Mouse (Mus musculus): ENCODE measurements around the gene Rhno1.

Rhno1 gene

DNA sequence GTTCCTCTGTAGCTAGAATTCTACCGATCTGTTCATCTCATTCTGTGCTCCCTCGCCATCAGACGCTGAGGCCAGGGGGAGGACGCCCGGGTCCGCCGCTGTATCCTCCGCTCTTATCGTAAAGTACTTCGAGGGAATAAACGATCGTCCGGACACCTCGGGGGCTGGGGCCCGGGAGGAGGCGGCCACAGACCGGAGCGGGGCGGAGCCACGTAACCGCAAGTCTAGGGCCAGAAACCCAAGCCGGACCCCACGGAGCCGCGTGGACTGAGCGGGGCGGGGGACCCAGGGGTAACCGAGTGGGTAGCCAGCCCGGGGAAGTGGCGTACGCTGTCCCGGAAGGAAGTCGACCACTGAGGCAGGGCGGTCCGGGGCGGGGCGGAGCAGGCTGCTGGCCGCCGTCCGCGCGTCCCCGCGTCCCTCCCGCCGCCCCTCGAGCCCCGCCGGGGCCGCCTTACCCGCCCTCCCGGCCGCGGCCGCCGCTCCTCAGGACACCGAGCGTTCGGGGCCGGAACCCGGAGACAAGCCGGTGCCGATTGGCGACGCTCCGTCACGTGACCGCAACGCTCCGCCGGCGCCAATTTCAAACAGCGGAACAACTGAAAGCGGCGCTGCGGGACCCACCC lies at the start of gene Rhno1, which contains the start of gene Foxm1:
Gene Rhno1 (minus strand): TSS at position 531 of the 626 bp plus-strand sequence.
Gene Foxm1 (plus strand): TSS at position 587 of the 626 bp plus-strand sequence.
- in situ Hi-C loops (cut with MseI, MboI), result no loop called here

DNA sequence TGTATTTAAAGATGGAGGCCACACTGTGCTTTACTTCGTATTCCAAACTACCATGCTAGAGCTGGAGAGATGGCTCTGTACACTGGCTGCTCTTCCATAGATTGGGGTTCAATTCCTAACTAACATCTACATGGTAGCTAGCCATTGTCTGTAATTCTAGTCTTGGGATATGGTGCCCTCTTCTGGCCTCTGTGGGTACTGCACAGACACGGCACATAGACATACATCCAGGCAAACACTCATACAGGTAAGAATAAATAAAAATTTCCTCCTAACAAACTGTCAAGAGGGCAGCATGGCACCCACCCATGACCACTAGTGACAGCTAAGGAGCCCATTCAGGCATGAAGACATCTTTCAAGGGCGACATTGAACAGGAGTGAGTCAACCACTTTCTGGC lies 48.4 kb upstream of the Rhno1 start:
- in situ Hi-C loops (cut with MseI, MboI), result no loop called here

DNA sequence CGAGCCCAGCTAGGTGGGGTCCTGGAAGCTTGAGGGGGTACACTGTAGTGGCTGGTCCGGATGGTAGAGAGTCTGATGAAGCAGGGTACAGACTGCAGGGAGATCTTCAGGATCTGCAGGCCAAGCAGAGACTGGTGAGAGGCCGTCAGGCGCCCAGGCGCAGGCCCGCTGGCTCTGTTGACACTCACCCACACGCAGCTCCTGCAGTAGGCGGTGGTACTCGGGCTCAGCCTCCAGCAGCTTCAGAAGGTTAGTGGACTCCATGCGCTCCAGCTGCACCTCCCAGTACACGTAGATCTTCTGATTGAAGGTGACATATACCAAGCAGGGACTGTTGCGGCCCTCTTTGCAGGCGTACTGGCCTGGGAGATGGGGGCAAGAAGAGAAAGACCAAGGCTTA lies 47.6 kb upstream of the Rhno1 start:
- in situ Hi-C loops (cut with MseI, MboI), result no loop called here

DNA sequence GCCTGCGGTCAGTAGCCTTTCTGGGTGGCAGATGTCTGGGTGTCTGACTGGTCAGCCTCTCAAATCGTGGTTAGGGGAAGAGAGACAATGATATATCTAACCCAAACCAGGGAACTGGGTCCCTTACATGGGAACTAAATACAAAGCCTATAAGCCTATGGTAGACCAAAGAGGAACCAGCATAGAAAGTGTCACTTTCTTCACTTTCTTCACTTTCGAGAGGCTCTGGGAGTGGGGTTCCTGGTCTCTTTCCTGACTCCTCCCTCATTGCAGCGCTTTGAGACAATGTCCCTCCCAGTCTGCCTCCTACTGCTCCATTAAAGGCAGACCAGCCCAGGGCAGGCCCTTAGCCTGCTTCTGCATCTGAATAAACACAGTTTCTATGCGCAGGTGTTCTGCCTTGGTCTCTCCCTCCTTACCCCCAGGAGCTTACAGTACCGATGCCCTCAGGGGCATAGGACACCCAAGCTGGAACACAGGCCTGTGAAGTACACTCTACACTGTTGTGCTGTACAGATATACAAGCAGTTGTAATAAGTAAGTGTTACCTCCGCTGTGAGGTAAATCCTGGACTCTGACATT lies 45.9 kb upstream of the Rhno1 start:
- in situ Hi-C loops (cut with MseI, MboI), result no loop called here

DNA sequence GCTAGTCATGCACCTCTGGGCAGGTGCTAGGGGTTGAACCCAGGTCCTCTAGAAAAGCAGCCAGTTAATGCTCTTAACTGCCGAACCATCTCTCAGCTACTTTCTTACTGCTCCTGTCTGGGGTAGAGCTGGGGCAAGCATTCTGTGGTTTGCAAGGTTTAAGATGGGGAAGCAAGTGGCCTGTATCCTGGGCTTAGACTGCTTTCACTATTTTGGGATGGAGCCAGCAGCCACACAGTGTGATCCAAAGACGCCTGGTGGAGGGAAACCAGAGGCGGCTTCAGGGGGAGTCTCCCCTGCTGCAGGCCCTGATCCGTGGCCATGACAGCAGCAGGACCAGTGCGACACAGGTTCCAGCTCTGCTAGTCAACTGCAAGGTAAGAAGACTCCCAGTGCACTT lies 42.0 kb upstream of the Rhno1 start:
- in situ Hi-C loops (cut with MseI, MboI), result no loop called here

DNA sequence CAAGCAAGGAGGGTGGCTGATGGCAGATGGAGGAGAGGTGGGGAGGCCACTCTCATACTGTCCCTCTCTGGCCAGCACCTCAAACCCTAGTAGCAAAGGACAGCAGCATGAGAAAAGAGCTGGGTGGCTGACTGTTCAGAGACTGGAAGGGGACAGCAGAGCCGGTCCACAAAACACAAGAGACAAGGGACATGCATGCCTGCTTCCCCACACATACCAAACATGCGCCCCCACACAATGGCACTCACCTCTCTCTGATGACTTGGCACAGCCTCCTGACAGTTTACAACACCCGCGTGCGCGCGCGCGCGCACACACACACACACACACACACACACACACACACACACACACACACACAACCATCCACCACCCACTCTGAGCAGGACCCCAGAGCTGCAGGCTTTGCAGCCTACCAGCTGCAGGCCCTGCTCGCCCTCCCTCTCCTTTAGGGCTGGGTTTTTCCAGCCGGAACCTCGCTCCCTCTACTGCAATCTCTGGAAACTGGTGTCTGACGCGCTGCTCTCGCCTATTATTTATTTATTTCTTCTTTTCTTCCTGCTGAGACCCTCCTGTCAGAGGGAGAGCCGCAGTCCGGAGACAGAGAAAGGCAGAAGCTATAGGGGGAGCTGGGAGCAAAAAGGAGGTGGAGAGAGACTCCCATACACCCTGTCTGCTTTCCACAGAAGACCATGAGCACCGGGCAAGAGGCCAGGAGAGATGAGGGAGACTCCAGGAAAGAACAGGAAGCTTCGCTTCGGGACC lies 36.9 kb upstream of the Rhno1 start:
- in situ Hi-C loops (cut with MseI, MboI), result no loop called here

DNA sequence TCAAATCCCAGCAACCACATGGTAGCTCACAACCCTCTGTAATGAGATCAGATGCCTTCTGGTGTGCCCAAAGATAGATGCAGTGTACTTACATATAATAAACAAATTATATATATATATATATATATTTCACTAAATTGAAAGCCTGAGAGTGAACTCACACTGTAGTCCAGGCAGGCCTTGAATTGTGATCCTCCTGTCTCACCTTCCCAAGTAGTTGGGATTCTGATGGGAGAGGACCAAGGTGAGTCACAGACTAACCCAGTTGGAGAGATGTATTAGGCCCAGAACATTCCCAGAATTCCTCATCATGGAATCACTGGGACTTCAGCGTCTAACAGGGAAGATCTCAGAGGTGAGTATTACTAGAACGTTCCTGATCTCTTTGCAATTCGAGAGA lies 36.3 kb upstream of the Rhno1 start, which contains the start of gene Nrip2:
Gene Nrip2 (plus strand): TSS at position 301 of the 400 bp plus-strand sequence.
- in situ Hi-C loops (cut with MseI, MboI), result no loop called here

DNA sequence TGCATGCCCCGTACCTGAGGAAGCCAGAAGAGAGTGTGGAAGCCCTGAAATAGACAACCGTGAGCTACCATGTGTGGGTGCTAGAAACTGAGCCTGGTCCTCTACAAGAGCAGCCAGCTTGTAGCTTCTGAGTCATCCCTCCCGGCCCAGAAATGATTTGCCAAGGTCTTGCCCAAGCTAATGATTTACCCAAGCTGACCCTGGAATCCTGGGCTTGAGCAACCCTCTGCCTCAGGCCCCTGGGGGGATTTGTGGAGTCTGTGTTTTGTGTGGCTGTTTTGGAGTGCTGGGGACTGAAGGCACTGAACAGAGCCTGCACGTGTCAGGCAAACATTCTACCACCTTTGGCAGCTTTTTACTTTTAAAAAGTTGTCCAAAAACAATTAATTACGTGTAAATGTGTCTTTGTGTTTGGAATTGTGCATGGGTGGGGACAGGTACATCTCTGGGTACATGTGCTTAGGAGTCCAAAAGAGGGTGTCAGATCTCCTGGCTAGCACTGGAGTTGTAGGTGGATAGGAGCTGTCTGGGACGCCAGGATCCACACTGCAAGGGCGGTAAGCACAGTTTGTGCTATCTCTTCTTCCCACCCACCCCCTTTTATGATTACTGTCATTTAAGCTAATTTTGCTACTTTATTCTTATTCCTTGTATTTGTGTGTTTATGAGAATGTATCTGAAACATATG lies 35.0 kb upstream of the Rhno1 start:
- in situ Hi-C loops (cut with MseI, MboI), result no loop called here

DNA sequence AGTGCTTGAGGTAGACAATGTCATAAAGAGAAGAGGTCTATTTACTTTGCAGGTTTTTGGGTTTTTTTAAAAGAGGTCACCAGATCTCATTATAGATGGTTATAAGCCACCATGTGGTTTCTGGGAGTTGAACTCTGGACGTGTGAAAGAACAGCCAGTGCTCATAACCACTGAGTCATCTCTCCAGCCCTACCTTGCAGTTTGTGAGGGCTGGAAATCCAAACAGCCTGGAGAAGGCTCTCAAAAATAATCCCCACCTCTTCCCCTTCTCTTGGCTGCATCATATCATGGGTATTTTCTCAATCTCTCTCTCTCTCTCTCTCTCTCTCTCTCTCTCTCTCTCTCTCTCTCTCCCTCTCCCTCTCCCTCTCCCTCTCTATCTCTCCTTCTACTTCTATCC lies 28.0 kb upstream of the Rhno1 start:
- in situ Hi-C loops (cut with MseI, MboI), result no loop called here

DNA sequence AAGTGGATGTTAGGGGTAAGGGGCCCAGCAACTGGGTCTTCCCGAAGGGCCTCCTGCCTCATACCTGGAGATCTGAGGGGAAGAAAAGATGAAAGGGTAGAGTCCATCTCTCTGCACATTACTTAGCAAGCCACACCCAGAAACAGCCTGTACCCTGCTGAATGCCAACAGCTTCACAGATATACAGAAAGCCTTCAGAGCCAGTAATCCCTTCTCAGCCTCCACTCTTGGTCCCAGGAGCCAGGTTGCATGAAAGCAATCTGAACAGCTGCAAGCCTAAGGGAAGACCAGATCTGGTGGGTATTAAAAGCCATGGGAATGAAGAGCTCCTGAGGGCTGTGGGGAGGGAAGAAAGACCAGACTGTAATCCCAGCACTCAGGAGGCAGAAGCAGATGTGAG lies 26.5 kb upstream of the Rhno1 start:
- in situ Hi-C loops (cut with MseI, MboI), result no loop called here

DNA sequence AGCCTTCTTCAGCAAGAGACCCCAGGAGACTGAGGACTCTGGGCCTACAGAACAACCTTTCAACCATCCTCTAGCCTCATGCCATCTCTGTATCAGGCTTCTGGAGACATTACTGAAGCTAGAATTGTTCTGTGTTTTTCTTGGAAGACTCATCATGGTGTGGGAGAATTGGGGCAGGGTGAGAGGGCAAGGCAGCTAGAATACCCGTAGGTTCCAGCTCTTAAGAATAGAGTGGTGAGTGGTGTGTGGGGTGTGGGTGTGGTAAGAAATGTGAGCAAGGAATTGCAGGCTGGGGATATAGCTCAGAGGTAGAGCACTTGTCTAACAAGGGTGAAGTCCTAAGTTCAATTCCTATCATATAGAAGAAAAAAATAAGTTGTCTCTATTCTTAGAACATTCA lies 22.3 kb upstream of the Rhno1 start:
- in situ Hi-C loops (cut with MseI, MboI), result no loop called here

DNA sequence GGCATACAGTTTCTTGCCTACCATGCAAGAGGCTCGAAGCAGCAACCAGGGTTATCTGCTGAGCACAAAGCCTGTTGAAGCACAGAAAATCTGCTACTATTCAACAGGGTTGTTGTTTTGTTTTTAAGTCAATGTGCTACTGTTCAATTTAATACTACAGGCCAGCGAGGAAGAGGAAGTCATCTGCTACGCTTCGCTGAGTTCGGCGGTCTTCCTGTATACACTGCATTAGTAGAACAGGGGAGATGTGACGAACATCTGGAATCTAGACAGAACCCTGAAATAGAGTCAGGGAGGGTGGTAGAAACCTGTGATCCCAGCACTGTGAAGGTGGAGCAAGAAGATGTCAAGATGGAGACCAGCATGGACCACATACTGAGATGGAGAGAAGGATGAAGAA lies 21.0 kb upstream of the Rhno1 start:
- in situ Hi-C loops (cut with MseI, MboI), result loop anchor here in 1 of 2 experiments (5.0 kb wide), 1 partner anchor 34 kb away; no protein-coding TSS in a partner anchor

DNA sequence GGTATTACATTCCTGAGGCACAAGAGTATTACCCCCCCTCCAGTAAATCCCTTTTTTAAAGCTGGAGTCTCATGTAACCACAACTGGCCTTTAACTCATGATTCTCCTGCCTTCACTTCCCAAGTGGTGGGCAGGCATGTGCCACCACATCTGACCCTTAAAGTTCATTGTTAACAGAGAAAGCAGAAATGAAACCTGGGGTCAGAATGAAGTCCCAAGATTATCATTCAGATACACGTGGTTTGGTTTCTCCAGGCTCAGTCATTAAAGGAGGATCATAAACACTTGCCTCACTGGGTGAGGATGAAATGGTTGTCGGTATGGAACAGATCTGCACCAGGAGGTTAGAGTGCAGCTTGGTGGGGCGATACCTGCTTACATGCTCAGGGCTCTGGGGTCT lies 18.5 kb upstream of the Rhno1 start:
- in situ Hi-C loops (cut with MseI, MboI), result loop anchor here in 1 of 2 experiments (5.0 kb wide), 1 partner anchor 36 kb away; no protein-coding TSS in a partner anchor

DNA sequence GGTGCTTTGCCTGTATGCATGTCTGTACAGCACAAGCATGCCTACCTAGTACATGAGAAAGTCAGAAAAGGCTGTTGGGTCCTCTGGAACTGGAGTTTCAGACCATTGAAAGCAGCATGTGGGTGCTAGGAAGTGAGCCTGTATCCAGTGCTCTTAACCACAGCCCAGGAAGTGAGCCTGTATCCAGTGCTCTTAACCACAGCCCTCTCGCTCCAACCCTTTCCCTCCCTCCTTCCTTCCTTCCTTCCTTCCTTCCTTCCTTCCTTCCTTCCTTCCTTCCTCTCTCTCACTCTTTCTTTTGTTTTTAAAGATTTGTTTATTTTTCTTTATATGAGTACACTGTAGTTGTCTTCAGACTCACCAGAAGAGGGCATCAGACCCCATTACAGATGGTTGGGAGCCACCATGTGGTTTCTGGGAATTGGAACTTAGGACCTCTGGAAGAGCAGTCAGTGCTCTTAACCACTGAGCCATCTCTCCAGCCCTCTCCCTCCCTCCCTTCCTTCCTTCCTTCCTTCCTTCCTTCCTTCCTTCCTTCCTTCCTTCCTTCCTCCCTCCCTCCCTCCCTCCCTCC lies 18.0 kb upstream of the Rhno1 start:
- in situ Hi-C loops (cut with MseI, MboI), result loop anchor here in 1 of 2 experiments (5.0 kb wide), 1 partner anchor 37 kb away; no protein-coding TSS in a partner anchor

DNA sequence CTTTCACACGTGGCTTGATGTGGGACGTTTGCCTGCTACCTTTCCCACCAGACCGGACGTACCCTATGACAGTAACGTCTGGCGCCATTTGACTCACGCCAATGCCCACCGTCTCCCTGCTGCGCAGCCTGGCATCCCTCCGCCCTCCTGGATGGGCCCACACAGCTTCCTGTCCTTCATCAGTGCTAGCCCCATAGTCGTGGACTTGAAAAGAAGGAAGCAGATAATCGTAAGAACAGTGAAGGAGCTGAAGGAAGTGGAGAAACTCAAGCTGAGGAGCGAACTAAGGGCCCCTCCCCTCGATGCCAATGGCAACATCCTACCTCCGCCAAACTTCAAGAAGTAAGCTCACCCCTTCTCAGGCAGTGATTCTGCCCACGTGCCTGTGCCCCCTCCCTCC lies 16.9 kb upstream of the Rhno1 start:
- in situ Hi-C loops (cut with MseI, MboI), result loop anchor here in 1 of 2 experiments (5.0 kb wide), 1 partner anchor 38 kb away; no protein-coding TSS in a partner anchor

DNA sequence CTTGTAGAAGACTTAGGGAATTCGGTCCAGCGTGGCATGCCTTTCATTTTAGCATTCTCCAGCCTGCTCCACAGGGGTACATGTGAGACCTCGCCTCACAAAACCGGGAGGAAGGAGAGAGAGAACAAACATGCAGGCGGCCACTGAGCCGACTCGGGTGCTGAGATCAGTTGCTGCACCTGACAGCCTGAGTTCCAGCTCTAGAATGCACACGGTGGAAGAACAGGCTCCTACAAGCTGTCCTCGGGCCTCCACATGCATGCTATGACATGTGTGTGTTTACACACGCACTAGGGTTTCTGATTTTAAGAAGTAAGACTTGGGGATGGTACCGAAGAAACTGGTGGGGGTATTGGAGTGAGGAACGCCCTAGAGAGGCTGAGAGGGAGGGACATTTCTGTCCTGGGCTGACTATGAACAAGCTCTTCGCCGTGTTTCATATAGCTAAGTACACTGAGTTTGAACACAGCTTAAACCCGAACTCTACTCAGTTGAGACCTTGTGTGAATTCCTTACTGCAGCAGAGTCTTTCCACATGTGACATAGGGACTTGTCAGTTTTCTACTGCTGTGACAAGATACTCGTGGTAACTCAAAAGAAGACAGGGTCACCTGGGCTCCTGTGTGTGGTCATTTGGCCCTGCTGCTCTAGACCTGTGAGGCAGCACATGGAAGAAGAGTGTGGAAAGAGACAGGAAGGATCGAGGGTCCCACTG lies 13.8 kb upstream of the Rhno1 start:
- in situ Hi-C loops (cut with MseI, MboI), result no loop called here

DNA sequence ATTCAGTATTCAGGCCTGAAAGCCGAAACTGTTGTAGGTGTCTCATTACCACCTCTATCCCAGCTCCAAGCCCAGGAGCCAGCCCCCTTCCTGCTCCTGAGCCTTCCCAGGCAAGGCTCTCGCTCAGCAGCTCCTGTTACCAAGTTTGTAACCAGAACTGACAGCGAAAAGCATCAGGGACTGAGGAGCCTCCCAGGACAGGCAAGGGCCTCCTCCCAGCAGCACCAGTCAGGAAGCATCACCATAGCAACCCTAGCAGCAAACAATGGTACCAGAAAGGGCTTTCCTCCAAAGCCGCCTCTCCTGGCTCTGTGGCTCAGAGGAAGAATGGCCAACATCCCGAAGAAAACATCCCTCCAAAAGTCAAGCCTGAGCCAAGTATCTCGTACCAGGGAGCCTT lies 12.5 kb upstream of the Rhno1 start, which contains the start of the genes Tex52 and Gm44596:
Gene Tex52 (plus strand): TSS at position 265 of the 400 bp plus-strand sequence.
Gene Gm44596 (plus strand): TSS at position 312 of the 400 bp plus-strand sequence.
- in situ Hi-C loops (cut with MseI, MboI), result no loop called here

DNA sequence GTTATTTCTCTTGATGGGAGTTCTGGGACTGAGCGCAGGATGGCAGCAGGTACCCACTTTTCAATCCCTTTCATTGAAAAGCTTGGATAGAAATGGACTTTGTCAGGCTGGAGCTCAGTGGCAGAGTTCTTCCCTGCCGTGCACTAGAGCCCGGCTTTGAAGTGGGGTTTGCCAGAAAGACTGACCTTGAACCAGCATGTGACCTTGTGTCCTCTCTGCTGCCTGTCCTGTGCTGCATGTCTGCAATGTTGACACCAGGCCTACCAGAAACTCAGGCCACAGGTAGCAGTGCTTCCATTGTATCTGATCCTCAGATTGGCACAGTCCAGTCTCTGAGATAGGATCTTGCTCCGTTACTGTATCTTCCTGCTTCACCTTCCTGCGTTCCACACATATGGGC lies 7.3 kb upstream of the Rhno1 start:
- in situ Hi-C loops (cut with MseI, MboI), result no loop called here

DNA sequence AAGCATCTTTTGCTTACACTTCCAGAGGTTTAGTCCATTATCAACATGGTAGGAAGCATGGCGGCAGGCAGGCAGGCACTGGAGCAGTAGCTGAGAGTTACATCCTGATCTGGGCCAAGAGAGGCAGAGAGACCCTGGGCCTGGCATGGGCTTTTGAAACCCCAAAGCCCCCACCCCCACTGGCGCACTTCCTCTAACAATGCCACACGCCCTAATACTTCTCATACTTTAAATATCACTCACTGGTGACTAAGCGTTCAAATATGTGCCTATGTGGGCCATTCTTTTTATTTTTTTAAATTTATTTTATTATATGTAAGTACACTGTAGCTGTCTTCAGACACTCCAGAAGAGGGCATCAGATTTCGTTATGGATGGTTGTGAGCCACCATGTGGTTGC lies 3.8 kb upstream of the Rhno1 start:
- in situ Hi-C loops (cut with MseI, MboI), result no loop called here

DNA sequence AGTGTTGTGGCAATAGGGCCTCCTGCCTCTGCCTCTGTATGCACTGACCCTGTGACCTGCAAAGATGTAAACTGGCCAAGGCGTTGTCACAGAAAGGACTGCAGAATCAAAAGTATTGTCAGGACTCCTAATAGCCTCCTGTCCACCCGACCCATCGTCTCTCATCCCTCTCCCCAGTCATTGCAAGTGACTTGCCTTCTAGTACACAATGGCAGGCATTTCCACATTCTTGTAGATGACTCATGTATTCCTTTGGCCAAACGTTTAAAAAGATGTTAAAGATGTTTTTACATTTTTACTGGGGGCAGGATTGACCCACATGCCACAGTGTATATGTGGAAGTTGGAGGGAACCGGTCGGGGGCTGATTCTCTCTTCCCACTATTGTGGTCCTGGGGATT lies 2.0 kb upstream of the Rhno1 start:
- in situ Hi-C loops (cut with MseI, MboI), result no loop called here

Data from mouse trophoblast stem cell (cell line).